ENCODE assay signal across 8 mouse cellular contexts in the genomic region with DNA sequence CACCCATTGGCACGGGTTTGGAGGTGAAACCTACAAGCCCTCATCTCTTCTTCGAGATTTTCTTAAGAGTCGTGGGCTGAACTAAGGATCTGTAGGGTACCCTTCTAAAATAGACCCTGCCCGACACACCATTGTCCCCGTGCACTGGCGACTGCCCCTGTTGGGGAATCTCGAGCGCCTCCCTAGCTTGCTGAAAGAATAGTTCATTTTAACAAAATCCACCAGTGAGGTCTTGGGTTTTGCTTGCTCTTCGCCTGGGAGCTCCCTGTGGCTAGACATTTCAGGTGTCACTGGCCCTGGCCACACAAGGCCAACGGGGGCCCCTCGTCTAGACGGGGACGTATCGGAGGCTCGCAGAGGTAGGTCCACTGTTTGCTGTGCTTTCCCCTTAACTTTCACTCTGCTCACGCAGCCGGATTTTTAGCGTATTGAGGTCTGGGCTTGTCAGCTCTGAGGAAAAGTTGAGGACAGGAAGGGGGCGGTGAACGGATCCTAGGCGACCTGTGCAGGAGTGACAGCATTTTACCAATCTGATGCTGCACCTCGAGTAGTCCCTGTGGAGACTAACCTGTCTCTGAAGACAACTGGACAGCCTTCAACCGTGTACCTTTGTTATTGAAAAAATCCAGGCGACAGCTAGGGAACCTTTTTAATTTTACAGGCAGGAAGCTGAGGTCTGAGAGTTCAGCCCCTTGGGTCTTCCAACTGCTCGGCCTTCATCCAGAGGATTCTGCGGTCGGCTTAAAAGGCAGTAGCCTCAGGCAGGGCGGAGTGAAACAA. TPM values are rescaled to one million over a fixed set of nuclear protein-coding genes. Genes with fewer than 3 reads are reported as not detected.
DNase-seq lines count a peak whose midpoint lies in the region; ATAC-seq and TF ChIP-seq lines count a peak whose summit lies in the region.

No protein-coding gene starts in this region.

- DNase-seq in CD4-positive helper T cell, adult 2 months (ENCODE audit: low read depth, low spot score): peak; percentile 75
- DNase-seq in adrenal gland, adult 2 months: peak; percentile 79
- peak; percentile 39 to 56 for DNase-seq in kidney, postnatal 25 days
- peak; percentile 62 for DNase-seq in lung, adult 2 months
- DNase-seq in thymus, postnatal 25 days: peak; percentile 75

- no peak for TF ChIP-seq POLR2A in lung, adult 2 months (IDR thresholded peaks at IDR 0.05; ENCODE audit: borderline replicate concordance, extremely low read depth, low read depth, low read length)

- ATAC-seq in embryonic facial prominence, embryonic 15.5 days (ENCODE audit: insufficient number of reproducible peaks, low FRiP score, low TSS enrichment, low read depth): peak; percentile 36; the same call in 1 of the 2 replicates
- ATAC-seq in heart, embryonic 16.5 days (replicated peaks; ENCODE audit: extremely low read depth, insufficient read depth, low FRiP score): peak; percentile 47; the same call in 1 of the 2 replicates
- ATAC-seq in neural tube, embryonic 15.5 days (ENCODE audit: low FRiP score): peak; percentile 54

- H3K4me3 ChIP-seq in embryonic facial prominence, embryonic 15.5 days (replicated peaks): peak overlapping the region; percentile 67
- H3K4me3 ChIP-seq in heart, embryonic 16.5 days (ENCODE audit: low read length): peak overlapping the region; percentile 73
- peak overlapping the region; percentile 68 for H3K4me3 ChIP-seq in lung, adult 2 months (replicated peaks; ENCODE audit: extremely low read depth, low read depth, low read length)
- H3K4me3 ChIP-seq in neural tube, embryonic 15.5 days (replicated peaks): peak overlapping the region; percentile 85

- H3K9ac ChIP-seq in embryonic facial prominence, embryonic 15.5 days: peak overlapping the region; percentile 65
- peak overlapping the region; percentile 84 for H3K9ac ChIP-seq in heart, embryonic 16.5 days (ENCODE audit: low read length)
- peak overlapping the region; percentile 88 for H3K9ac ChIP-seq in neural tube, embryonic 15.5 days (replicated peaks)

- no peaks in the 10 kb centered on the region for H3K27me3 ChIP-seq in embryonic facial prominence, embryonic 15.5 days
- H3K27me3 ChIP-seq in heart, embryonic 16.5 days (ENCODE audit: control insufficient read depth, insufficient read depth, low read length): no peaks in the 10 kb centered on the region
- H3K27me3 ChIP-seq in neural tube, embryonic 15.5 days (replicated peaks): no peaks in the 10 kb centered on the region

- under 1% methylated on average over 28 of the region's 28 CpGs for WGBS in embryonic facial prominence, embryonic 15.5 days
- 2% methylated on average over 28 of the region's 28 CpGs for WGBS in heart, embryonic 16.5 days
- WGBS in lung, adult 2 months: under 1% methylated on average over 28 of the region's 28 CpGs
- WGBS in neural tube, embryonic 15.5 days: under 1% methylated on average over 28 of the region's 28 CpGs

- H3K4me1 ChIP-seq in embryonic facial prominence, embryonic 15.5 days: peaks cover 29% of the 10 kb centered on the region
- peaks cover 12% of the 10 kb centered on the region for H3K4me1 ChIP-seq in heart, embryonic 16.5 days (ENCODE audit: control insufficient read depth, insufficient read depth, low read length)
- peaks cover 6% of the 10 kb centered on the region for H3K4me1 ChIP-seq in lung, adult 2 months (ENCODE audit: control insufficient read depth, insufficient read depth, low read length)
- H3K4me1 ChIP-seq in neural tube, embryonic 15.5 days: peaks cover 52% of the 10 kb centered on the region

- no peaks in the 10 kb centered on the region for H3K36me3 ChIP-seq in embryonic facial prominence, embryonic 15.5 days
- no peaks in the 10 kb centered on the region for H3K36me3 ChIP-seq in heart, embryonic 16.5 days (ENCODE audit: control insufficient read depth, insufficient read depth)
- H3K36me3 ChIP-seq in neural tube, embryonic 15.5 days: no peaks in the 10 kb centered on the region

- TF ChIP-seq CTCF in lung, adult 2 months (IDR thresholded peaks at IDR 0.05; ENCODE audit: insufficient read depth, low read length): no peak

- no peaks in the 10 kb centered on the region for H3K9me3 ChIP-seq in embryonic facial prominence, embryonic 15.5 days (replicated peaks)
- no peaks in the 10 kb centered on the region for H3K9me3 ChIP-seq in heart, embryonic 16.5 days (replicated peaks; ENCODE audit: control insufficient read depth, low read length)
- H3K9me3 ChIP-seq in neural tube, embryonic 15.5 days (replicated peaks): no peaks in the 10 kb centered on the region

- peak overlapping the region; percentile 96 for H3K4me2 ChIP-seq in embryonic facial prominence, embryonic 15.5 days (replicated peaks)
- peak overlapping the region; percentile 92 for H3K4me2 ChIP-seq in heart, embryonic 16.5 days (ENCODE audit: low read depth, low read length)
- H3K4me2 ChIP-seq in neural tube, embryonic 15.5 days: peak overlapping the region; percentile 94

- peak overlapping the region; percentile 84 for H3K27ac ChIP-seq in embryonic facial prominence, embryonic 15.5 days (replicated peaks)
- peak overlapping the region; percentile 62 for H3K27ac ChIP-seq in heart, embryonic 16.5 days (ENCODE audit: low read length)
- peak overlapping the region; percentile 91 for H3K27ac ChIP-seq in neural tube, embryonic 15.5 days (replicated peaks)

RNA-seq across cellular contexts. Expression of a gene that starts 1.5 kb away (rescaled TPM):
- total RNA-seq in adrenal gland, adult 2 months (2021): 10 to 100 TPM; 32.2 to 49.5 TPM
- polyA plus RNA-seq in adrenal gland, adult 2 months (2012; rRNA removed): 23.1 and 24.2 TPM in 2 replicates
- 13.5 and 16.5 TPM in 2 replicates for polyA plus RNA-seq in embryonic facial prominence, embryonic 15.5 days (2015; fragmentation: Nextera tagmentation; extraction: Ambion mirVana)
- 12.4 and 15.7 TPM in 2 replicates for polyA plus RNA-seq in heart, embryonic 16.5 days (2015; fragmentation: Nextera tagmentation; extraction: Ambion mirVana)
- 22.1 and 28.0 TPM in 2 replicates for polyA plus RNA-seq in lung, adult 2 months (2012; rRNA removed)
- polyA plus RNA-seq in neural tube, embryonic 15.5 days (2015; fragmentation: Nextera tagmentation; extraction: Ambion mirVana): 19.3 and 21.1 TPM in 2 replicates

Comparison
In these comparisons a context has a peak if more than half of its experiments do, and no peak if none do; other contexts are left out.
1. Peak in every context shown above with its lines: DNase-seq, ATAC-seq, H3K4me3 ChIP-seq and H3K27ac ChIP-seq.